Mouse (Mus musculus) lung, postnatal 4 days (tissue): Measurements from ENCODE around the gene Lrrc10b.

Experiments used
- DNase-seq, 2 experiments: peaks; one replicate each; pipeline ENCODE4 v3.0.0; 2021

Gene Lrrc10b

GRCm38 (mm10) chr19:10437521-10437920, 19.8 kb downstream of the Lrrc10b start:
- DNase-seq = no peak

GRCm38 (mm10) chr19:10436726-10437125, 20.5 kb downstream of the Lrrc10b start:
- DNase-seq = peak in 1 of 2 experiments; percentile 42

GRCm38 (mm10) chr19:10435908-10436307, 21.4 kb downstream of the Lrrc10b start:
- DNase-seq = peak; percentile 57 to 78

DNA sequence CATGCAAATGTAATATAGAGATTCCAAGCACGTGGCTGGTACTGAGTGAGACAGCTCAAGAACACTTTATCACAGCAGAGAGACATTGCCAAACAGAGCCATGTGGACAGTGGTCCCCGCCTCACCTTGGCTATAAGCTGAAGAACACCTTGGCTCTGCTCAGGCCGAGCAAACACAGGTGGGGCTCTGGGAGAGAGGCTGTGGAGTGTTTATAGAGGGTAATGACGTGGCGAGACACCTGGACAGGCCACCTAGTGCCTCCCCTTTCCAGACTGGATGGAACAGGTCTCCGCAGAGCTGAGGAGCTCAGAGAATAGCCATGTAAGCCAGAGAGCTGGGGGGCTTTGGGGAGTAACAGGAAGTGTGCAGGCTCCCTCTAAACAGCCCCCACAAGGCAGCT, 22.3 kb downstream of the Lrrc10b start:
- peak; percentile 54 to 81 for DNase-seq

DNA sequence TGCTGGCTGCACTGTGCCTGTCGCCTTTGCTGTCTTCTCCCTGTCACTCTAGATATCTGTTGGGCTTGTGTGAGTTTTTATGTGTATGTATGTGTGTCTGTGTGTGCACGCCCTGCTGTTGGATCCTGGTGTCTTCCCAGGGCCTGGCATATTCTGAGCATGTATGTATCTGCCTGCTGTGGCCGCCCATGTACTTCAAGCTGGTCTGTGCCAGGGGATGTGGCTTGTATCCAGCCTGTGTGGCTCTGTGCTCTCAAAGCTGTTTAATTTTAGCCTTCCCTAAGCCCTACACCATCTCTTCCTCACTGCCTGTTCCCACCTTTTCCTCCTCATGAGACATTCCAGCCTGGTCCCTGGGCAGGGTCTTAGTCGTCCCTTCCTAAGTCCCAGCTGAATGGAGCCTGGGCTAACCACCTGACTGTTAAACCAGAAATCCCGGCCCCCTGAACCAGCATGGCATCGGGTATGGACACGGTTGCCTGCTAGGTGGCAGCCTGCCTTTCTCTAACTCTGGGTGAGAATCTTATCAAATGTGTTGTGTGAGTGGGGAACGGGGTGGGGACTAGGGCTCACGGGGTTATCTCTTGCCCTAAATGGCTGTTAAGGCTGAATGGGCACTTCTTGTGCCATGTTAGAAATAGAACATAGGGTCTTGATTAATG, 23.3 kb downstream of the Lrrc10b start:
- DNase-seq = no peak

- DNase-seq = no peak
These were observed 24.0 kb downstream of the Lrrc10b start for GRCm38 (mm10) chr19:10433225-10433624.

- DNase-seq = no peak
These were observed 25.4 kb downstream of the Lrrc10b start for GRCm38 (mm10) chr19:10431841-10432240.

GRCm38 (mm10) chr19:10431410-10431809, 25.9 kb downstream of the Lrrc10b start:
- no peak for DNase-seq

GRCm38 (mm10) chr19:10429371-10429770, 27.9 kb downstream of the Lrrc10b start:
- DNase-seq = no peak

GRCm38 (mm10) chr19:10427431-10427830, 29.8 kb downstream of the Lrrc10b start:
- no peak for DNase-seq

GRCm38 (mm10) chr19:10426793-10427192, 30.5 kb downstream of the Lrrc10b start:
- no peak for DNase-seq

- DNase-seq = no peak
These were observed 31.0 kb downstream of the Lrrc10b start for GRCm38 (mm10) chr19:10426312-10426711.

- no peak for DNase-seq
These were observed 31.6 kb downstream of the Lrrc10b start for GRCm38 (mm10) chr19:10425484-10426270.

DNA sequence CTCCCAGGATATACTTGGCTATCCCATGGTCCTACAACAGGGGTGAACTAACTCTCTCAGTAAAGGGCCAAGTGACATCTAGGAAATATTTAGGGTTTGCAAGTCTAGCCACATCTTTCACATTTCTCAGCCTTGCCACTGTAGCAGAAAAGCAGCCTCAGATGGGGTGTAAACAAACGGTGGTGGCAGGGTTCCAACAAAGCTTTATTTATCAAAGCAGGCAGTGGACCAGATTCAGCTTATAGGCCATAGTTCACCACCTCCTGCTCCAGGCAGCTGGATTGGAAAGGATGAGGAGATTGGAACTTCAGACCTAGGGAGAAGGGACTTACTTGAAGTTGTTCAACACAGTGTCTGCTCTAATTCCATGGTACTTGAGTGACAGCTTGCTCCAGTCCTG, 32.5 kb downstream of the Lrrc10b start:
- DNase-seq = no peak

DNA sequence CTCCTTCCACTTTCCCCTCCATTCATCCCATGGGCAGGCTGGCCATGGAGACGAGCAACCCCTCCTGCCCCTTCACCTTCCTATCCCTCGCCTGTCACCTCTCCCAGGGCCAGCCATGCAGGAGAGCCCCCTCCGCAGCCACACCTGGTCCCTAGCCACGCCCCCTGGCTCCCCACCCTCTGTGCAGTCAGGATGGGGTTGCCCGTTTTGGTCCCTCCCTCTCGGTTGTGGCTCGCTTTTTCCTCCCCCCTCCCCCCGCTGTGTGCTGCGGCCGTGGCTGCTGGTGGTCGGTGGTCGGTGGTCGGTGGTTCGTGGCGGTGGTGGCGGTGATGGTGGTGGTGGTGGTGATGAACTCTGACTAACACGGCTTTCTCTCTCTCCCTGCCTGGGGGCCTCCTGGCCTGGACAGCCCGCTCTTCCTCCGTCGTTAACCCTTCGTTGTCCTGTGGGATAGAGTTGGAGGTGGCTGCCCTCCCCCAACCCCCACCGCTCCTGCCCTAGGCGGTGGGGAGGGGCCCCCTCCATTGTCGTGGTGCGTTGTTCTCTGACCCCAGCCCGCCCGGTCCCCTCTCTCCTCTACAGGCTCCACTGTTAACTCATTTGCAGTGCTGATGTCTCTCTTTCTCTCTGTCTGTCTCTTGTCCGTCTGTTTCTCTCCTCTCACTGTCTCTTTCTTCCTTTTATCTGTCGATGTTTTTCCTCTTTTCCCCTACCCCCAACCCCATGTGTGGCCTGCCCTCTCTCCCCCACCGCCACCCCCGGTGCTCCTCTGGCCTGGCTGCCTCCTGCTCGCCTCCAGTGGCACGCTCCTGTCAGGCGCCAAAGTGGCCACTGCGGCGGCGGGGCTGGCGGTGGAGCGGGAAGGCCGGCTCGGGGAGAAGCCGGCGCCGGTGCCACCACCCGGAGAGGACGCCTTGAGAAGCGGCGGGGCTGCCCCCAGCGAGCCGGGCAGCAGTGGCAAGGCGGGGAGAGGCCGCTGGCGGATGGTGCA, 35.0 kb downstream of the Lrrc10b start:
- DNase-seq = no peak

DNA sequence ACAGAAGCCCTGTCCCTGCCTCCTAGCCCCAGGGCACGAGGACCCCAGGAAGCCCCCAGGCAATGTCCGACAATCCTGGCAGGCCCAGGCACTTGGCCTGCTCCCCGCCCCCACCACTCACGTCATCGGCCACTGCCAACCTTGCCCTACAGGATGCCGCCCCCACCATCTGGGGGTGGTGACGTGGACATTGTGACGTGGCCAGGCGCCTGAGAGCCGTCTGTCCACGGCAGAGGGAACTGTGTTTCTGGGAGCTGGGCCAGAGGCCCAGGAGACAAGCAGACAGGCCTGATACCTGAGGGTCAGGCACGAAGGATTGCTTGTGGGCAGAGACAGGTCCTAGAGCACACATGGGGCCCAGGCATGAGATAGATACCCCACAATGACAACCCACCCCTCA, 39.8 kb downstream of the Lrrc10b start:
- DNase-seq = peak in 1 of 2 experiments; percentile 25

- DNase-seq = no peak
These were observed 40.4 kb downstream of the Lrrc10b start for GRCm38 (mm10) chr19:10416889-10417288.

GRCm38 (mm10) chr19:10415508-10415907, 41.8 kb downstream of the Lrrc10b start:
- DNase-seq = no peak

DNA sequence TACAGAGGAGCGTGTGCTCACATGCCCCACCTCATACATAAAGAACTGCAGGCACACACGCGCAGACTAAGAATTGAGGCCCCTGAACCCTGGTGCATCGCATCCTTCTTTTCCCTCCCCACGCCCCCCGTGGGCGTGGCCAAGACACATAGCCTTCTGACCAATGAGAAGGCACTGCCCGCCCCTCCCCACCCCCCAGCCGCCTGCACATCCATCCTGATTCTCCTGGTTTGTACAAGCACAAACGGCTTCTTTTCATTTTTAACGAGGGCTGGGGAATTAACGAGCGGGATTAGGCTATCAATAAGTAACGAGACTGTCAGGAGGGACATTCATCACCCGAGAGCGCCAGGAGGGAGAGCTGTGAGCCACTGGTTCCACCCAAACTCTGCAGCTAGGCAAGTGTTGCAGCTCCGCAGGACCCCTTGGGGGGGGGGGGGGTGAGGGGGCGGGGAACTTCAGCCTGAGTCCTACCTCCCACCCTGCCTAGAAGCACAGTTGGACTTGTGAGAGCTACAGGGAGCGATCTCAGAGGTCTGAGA, 43.5 kb downstream of the Lrrc10b start:
- no peak for DNase-seq
